ENCODE assay signal across 9 mouse cellular contexts in the genomic region with DNA sequence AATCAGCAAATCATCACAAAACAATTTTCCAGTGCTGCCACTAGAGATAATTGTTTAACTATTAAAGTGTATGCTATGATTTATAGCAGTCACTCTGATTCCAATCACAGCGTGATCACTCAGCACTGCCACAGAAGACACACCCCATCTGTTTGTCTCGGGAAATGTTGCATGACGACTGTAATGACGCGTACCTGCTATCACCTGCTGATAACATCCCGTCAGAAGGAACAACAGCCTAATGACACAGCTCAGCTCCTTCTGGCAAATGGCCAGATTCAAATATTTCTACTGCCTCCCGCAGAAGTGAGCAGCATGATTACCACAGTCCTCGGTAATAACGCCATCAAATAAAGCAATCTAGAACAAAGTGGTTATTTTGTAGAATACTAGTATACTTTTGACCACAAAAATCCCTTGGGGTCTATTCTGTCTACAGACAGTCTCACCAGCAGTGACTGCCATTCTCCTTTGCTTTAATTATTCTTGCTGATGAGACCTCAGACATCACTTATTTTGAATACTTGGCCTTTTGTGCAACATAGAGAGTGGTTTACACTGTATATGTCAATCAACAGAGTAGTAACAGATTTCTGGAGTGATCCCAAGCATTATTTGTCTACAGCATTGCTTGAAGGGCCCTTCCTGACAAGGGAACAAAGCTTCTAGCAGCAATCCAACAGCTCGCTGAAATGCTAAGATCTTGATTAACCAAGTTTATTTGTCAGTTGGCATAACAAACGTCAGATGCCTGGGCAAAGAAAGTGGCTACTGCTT. TPM values are rescaled to one million over a fixed set of nuclear protein-coding genes. Genes with fewer than 3 reads are reported as not detected.
A peak's percentile ranks its signal among the peaks of the same experiment; 100 is the strongest.
DNase-seq lines count a peak whose midpoint lies in the region; ATAC-seq lines count a peak whose summit lies in the region.
"Had no signal": no experiment of that assay in that cellular context is flagged by ENCODE, and none has a peak within 500 bp of the region (broad histone marks: within the 10 kb centered on the region; RNA-seq: fewer than 3 reads in every experiment).

No protein-coding gene starts in this region.

- intact Hi-C loops in heart, postnatal 10 days (cut with DNase I) = no loop called here

- H3K9ac ChIP-seq in heart, embryonic 14.5 days (ENCODE audit: low read length) = no peak overlapping the region
- no peak overlapping the region for H3K9ac ChIP-seq in forebrain, embryonic 15.5 days (replicated peaks)

- no peaks in the 10 kb centered on the region for H3K36me3 ChIP-seq in heart, embryonic 14.5 days (ENCODE audit: control insufficient read depth, insufficient read depth, low read length)
- no peaks in the 10 kb centered on the region for H3K36me3 ChIP-seq in forebrain, embryonic 15.5 days

- ATAC-seq in heart, embryonic 14.5 days (ENCODE audit: insufficient number of reproducible peaks, insufficient read depth, low FRiP score, low read depth) = no peak
- ATAC-seq in forebrain, embryonic 15.5 days (replicated peaks) = peak; percentile 91
- ATAC-seq in megakaryocyte progenitor cell, adult 5-6 weeks (replicated peaks; ENCODE audit: poor library complexity) = peak; percentile 20; the same call in 1 of the 2 replicates

- no peaks in the 10 kb centered on the region for H3K9me3 ChIP-seq in heart, embryonic 14.5 days (ENCODE audit: control insufficient read depth, low read length)
- no peaks in the 10 kb centered on the region for H3K9me3 ChIP-seq in forebrain, embryonic 15.5 days

- WGBS in heart, embryonic 14.5 days = 12% methylated on average over 11 of the region's 11 CpGs
- WGBS in forebrain, embryonic 15.5 days = 24% methylated on average over 11 of the region's 11 CpGs

- DNase-seq in heart, postnatal 10 days = no peak
- peak; percentile 33 for DNase-seq in Muller cell, postnatal 12 days (ENCODE audit: inconsistent ontology term)
- DNase-seq in yolk sac, embryonic 10.5 days (ENCODE audit: low spot score) = no peak
- DNase-seq in cerebellum, adult 9-11 months = no peak
- DNase-seq: kidney, postnatal 4 days; lung, adult 18-20 months had no signal

- no peak overlapping the region; a peak in 1 of 4 replicates for H3K27ac ChIP-seq in heart, embryonic 14.5 days (replicated peaks in 1 of 2; ENCODE audit: control insufficient read depth in 1 of 2, insufficient read depth in 1 of 2, low read depth in 2 of 2, low read length in 2 of 2)
- H3K27ac ChIP-seq in forebrain, embryonic 15.5 days (replicated peaks) = peak overlapping the region; percentile 54

- no peak overlapping the region for H3K4me3 ChIP-seq in heart, embryonic 14.5 days (ENCODE audit: control insufficient read depth in 1 of 2, insufficient read depth in 1 of 2, low read depth in 1 of 2, low read length in 2 of 2)
- no peak overlapping the region for H3K4me3 ChIP-seq in forebrain, embryonic 15.5 days

- peaks cover 2 to 38% of the 10 kb centered on the region in 2 experiments; a peak in 3 of 4 replicates for H3K4me1 ChIP-seq in heart, embryonic 14.5 days (ENCODE audit: control insufficient read depth in 2 of 2, insufficient read depth in 2 of 2, low read length in 2 of 2)
- peaks cover 9% of the 10 kb centered on the region for H3K4me1 ChIP-seq in forebrain, embryonic 15.5 days

- H3K4me2 ChIP-seq in heart, embryonic 14.5 days (ENCODE audit: low read length) = peak overlapping the region; percentile 19
- H3K4me2 ChIP-seq in forebrain, embryonic 15.5 days (replicated peaks) = no peak overlapping the region; the same call in 1 of the 2 replicates

- no peaks in the 10 kb centered on the region for H3K27me3 ChIP-seq in heart, embryonic 14.5 days (ENCODE audit: control insufficient read depth, insufficient read depth, low read length)
- no peaks in the 10 kb centered on the region for H3K27me3 ChIP-seq in forebrain, embryonic 15.5 days

RNA-seq across cellular contexts. Expression of gene Il15, which starts 18.4 kb away (rescaled TPM):
- polyA plus RNA-seq in heart, embryonic 14.5 days (2014; fragmentation: Nextera tagmentation; extraction: Ambion mirVana) = 23.0 and 26.8 TPM in 2 replicates
- total RNA-seq in heart, postnatal 10 days (2021) = 10 to 100 TPM; 10.3 to 14.4 TPM
- polyA plus RNA-seq in forebrain, embryonic 15.5 days (2015; fragmentation: Nextera tagmentation; extraction: Ambion mirVana) = 0.81 and 1.2 TPM in 2 replicates
- total RNA-seq in megakaryocyte progenitor cell, adult 5-6 weeks (2015) = 29.4 and 34.9 TPM in 2 replicates
- 26.2 and 27.1 TPM in 2 replicates for total RNA-seq in megakaryocyte progenitor cell, adult 5-6 weeks (2017)
